Mouse (Mus musculus): ENCODE results near the gene Evi5. TPM values are rescaled to one million over a fixed set of nuclear protein-coding genes. Genes with fewer than 3 reads are reported as not detected.

Gene Evi5
- polyA plus RNA-seq, 1 experiment: 72.9 TPM

DNA sequence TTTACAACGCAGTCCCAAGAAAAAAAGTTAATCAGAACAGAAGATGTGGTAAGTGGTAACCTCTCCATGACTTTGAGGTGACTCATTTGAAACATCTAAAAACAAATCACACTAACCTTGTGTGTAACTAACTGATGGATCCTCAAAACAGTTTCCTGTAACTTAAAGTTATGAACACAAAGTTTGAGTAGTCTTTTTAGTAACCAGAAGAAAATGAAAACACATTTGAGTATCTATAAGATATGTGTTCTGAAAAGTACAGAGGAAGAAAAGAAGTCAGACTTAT lies 97.4 kb downstream of the Evi5 start:
- TF ChIP-seq EP300 (IDR thresholded peaks at IDR 0.05; ENCODE audit: insufficient read depth, low read depth, low read length): no peak
- TF ChIP-seq POLR2A (IDR thresholded peaks at IDR 0.05; ENCODE audit: insufficient read depth, low read length): no peak
- no peak for TF ChIP-seq CTCF (IDR thresholded peaks at IDR 0.05; ENCODE audit: low read depth, low read length)
- no peak overlapping the region for H3K9ac ChIP-seq (ENCODE audit: low read depth, poor library complexity, severe bottlenecking)
- H3K27ac ChIP-seq (ENCODE audit: insufficient read depth, low read length): no peak overlapping the region
- H3K36me3 ChIP-seq (ENCODE audit: control insufficient read depth, insufficient read depth, low read length, poor library complexity, severe bottlenecking): no peaks in the 10 kb centered on the region
- no peaks in the 10 kb centered on the region for H3K4me1 ChIP-seq (ENCODE audit: control insufficient read depth, insufficient read depth, low read length)
- no peaks in the 10 kb centered on the region for H3K9me3 ChIP-seq (replicated peaks; ENCODE audit: control insufficient read depth, insufficient read depth, low read length, poor library complexity, severe bottlenecking)
- no peaks in the 10 kb centered on the region for H3K27me3 ChIP-seq (ENCODE audit: control insufficient read depth, insufficient read depth, low read length, poor library complexity, severe bottlenecking)
- no peak overlapping the region for H3K4me3 ChIP-seq (ENCODE audit: low read depth, low read length)

- Histone ChIP-seq H3K9ac (ENCODE audit: low read depth, poor library complexity, severe bottlenecking) (no peak overlapping the region), H3K36me3 (ENCODE audit: control insufficient read depth, insufficient read depth, low read length, poor library complexity, severe bottlenecking) (no peaks in the 10 kb centered on the region), H3K27me3 (ENCODE audit: control insufficient read depth, insufficient read depth, low read length, poor library complexity, severe bottlenecking) (no peaks in the 10 kb centered on the region), H3K4me1 (ENCODE audit: control insufficient read depth, insufficient read depth, low read length) (no peaks in the 10 kb centered on the region), H3K4me3 (ENCODE audit: low read depth, low read length) (no peak overlapping the region), H3K27ac (ENCODE audit: insufficient read depth, low read length) (no peak overlapping the region), H3K9me3 (replicated peaks; ENCODE audit: control insufficient read depth, insufficient read depth, low read length, poor library complexity, severe bottlenecking) (no peaks in the 10 kb centered on the region)
- TF ChIP-seq EP300 (IDR thresholded peaks at IDR 0.05; ENCODE audit: insufficient read depth, low read depth, low read length): no peak
- TF ChIP-seq POLR2A (IDR thresholded peaks at IDR 0.05; ENCODE audit: insufficient read depth, low read length): no peak
- no peak for TF ChIP-seq CTCF (IDR thresholded peaks at IDR 0.05; ENCODE audit: low read depth, low read length)
These were observed 97.9 kb downstream of the Evi5 start for GRCm38 (mm10) chr5:107776777-107777544.

DNA sequence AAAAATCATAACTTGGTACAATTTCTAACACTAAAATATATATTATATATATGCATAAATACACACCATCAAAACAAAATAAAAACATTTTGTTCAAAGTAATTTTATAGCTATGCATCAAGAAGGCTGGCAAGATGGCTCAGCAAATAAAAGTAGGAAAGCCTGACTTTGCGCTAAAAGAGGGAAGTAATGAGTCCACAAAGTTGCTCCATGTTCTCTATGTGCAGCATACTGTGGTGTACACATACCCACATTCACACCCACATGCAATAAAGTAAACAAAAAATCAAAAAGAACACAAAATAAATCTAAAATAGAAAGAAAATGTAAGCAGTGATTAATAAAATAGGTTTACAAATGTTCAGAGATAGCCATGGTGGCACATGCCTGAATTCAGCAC lies 99.0 kb downstream of the Evi5 start:
- Histone ChIP-seq H3K27me3 (ENCODE audit: control insufficient read depth, insufficient read depth, low read length, poor library complexity, severe bottlenecking) (no peaks in the 10 kb centered on the region), H3K36me3 (ENCODE audit: control insufficient read depth, insufficient read depth, low read length, poor library complexity, severe bottlenecking) (no peaks in the 10 kb centered on the region), H3K9me3 (replicated peaks; ENCODE audit: control insufficient read depth, insufficient read depth, low read length, poor library complexity, severe bottlenecking) (no peaks in the 10 kb centered on the region), H3K4me3 (ENCODE audit: low read depth, low read length) (no peak overlapping the region), H3K27ac (ENCODE audit: insufficient read depth, low read length) (no peak overlapping the region), H3K4me1 (ENCODE audit: control insufficient read depth, insufficient read depth, low read length) (no peaks in the 10 kb centered on the region), H3K9ac (ENCODE audit: low read depth, poor library complexity, severe bottlenecking) (no peak overlapping the region)
- TF ChIP-seq CTCF (IDR thresholded peaks at IDR 0.05; ENCODE audit: low read depth, low read length) (no peak), POLR2A (IDR thresholded peaks at IDR 0.05; ENCODE audit: insufficient read depth, low read length) (no peak), EP300 (IDR thresholded peaks at IDR 0.05; ENCODE audit: insufficient read depth, low read depth, low read length) (no peak)

DNA sequence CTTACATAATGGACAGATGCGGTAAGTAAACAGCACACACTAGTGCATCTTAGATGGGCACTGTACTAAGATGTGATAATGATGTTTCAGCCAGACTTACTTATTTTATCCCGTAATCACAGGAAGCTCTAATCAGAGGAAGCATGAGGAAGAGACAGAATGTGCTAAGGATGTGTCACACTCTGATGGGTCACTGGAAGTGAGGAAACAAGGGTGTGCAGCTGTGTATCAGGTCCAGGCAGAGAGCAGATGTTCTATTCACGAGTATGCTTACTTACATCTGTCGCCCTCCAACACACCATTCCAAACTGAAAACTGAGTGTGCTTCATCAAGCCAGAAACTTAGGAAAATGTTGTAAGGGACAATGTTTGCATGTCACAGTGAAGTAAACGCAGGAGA lies 102.9 kb downstream of the Evi5 start:
- TF ChIP-seq CTCF (IDR thresholded peaks at IDR 0.05; ENCODE audit: low read depth, low read length) (no peak), EP300 (IDR thresholded peaks at IDR 0.05; ENCODE audit: insufficient read depth, low read depth, low read length) (no peak), POLR2A (IDR thresholded peaks at IDR 0.05; ENCODE audit: insufficient read depth, low read length) (no peak)
- no peak overlapping the region for H3K4me3 ChIP-seq (ENCODE audit: low read depth, low read length)

GRCm38 (mm10) chr5:107768224-107768623 lies 106.7 kb downstream of the Evi5 start:
- H3K9me3 ChIP-seq (replicated peaks; ENCODE audit: control insufficient read depth, insufficient read depth, low read length, poor library complexity, severe bottlenecking): peaks cover 4% of the 10 kb centered on the region; the same call in 1 of the 2 replicates
- H3K4me1 ChIP-seq (ENCODE audit: control insufficient read depth, insufficient read depth, low read length): no peaks in the 10 kb centered on the region
- TF ChIP-seq POLR2A (IDR thresholded peaks at IDR 0.05; ENCODE audit: insufficient read depth, low read length): no peak
- TF ChIP-seq CTCF (IDR thresholded peaks at IDR 0.05; ENCODE audit: low read depth, low read length): no peak
- TF ChIP-seq EP300 (IDR thresholded peaks at IDR 0.05; ENCODE audit: insufficient read depth, low read depth, low read length): no peak
- H3K9ac ChIP-seq (ENCODE audit: low read depth, poor library complexity, severe bottlenecking): no peak overlapping the region
- H3K36me3 ChIP-seq (ENCODE audit: control insufficient read depth, insufficient read depth, low read length, poor library complexity, severe bottlenecking): no peaks in the 10 kb centered on the region
- no peak overlapping the region for H3K27ac ChIP-seq (ENCODE audit: insufficient read depth, low read length)
- no peaks in the 10 kb centered on the region for H3K27me3 ChIP-seq (ENCODE audit: control insufficient read depth, insufficient read depth, low read length, poor library complexity, severe bottlenecking)
- H3K4me3 ChIP-seq (ENCODE audit: low read depth, low read length): no peak overlapping the region

More for the DNA sequence above, 102.9 kb downstream of the Evi5 start:
- no peak overlapping the region for H3K27ac ChIP-seq (ENCODE audit: insufficient read depth, low read length)
- H3K4me1 ChIP-seq (ENCODE audit: control insufficient read depth, insufficient read depth, low read length): no peaks in the 10 kb centered on the region
- no peaks in the 10 kb centered on the region for H3K36me3 ChIP-seq (ENCODE audit: control insufficient read depth, insufficient read depth, low read length, poor library complexity, severe bottlenecking)
- H3K9me3 ChIP-seq (replicated peaks; ENCODE audit: control insufficient read depth, insufficient read depth, low read length, poor library complexity, severe bottlenecking): peaks cover 4% of the 10 kb centered on the region; the same call in 1 of the 2 replicates
- H3K9ac ChIP-seq (ENCODE audit: low read depth, poor library complexity, severe bottlenecking): no peak overlapping the region
- no peaks in the 10 kb centered on the region for H3K27me3 ChIP-seq (ENCODE audit: control insufficient read depth, insufficient read depth, low read length, poor library complexity, severe bottlenecking)

DNA sequence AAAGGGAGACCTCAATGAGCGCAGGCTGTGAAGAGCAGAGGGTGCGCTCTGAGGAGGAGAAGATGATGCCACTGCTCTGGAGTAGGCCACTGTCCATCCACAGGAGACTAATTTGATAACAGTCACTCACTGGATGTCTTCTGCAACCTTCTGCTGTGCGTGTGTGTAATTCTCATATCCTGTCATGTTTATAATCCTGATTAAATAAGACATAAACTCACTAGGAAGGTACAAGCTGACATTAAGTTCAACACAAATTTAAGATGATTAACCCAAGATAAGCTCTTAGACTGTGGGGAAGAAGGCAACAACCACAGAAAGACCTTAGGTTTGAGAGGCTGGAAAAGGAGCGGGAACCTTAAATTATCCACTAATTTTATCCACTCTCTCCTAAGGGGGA lies 109.0 kb downstream of the Evi5 start:
- Histone ChIP-seq H3K9ac (ENCODE audit: low read depth, poor library complexity, severe bottlenecking) (no peak overlapping the region), H3K27me3 (ENCODE audit: control insufficient read depth, insufficient read depth, low read length, poor library complexity, severe bottlenecking) (no peaks in the 10 kb centered on the region), H3K9me3 (replicated peaks; ENCODE audit: control insufficient read depth, insufficient read depth, low read length, poor library complexity, severe bottlenecking) (peaks cover 4% of the 10 kb centered on the region; the same call in 1 of the 2 replicates), H3K4me1 (ENCODE audit: control insufficient read depth, insufficient read depth, low read length) (no peaks in the 10 kb centered on the region), H3K4me3 (ENCODE audit: low read depth, low read length) (no peak overlapping the region), H3K27ac (ENCODE audit: insufficient read depth, low read length) (no peak overlapping the region), H3K36me3 (ENCODE audit: control insufficient read depth, insufficient read depth, low read length, poor library complexity, severe bottlenecking) (no peaks in the 10 kb centered on the region)
- TF ChIP-seq POLR2A (IDR thresholded peaks at IDR 0.05; ENCODE audit: insufficient read depth, low read length) (no peak), EP300 (IDR thresholded peaks at IDR 0.05; ENCODE audit: insufficient read depth, low read depth, low read length) (no peak), CTCF (IDR thresholded peaks at IDR 0.05; ENCODE audit: low read depth, low read length) (no peak)
